Mouse (Mus musculus) heart, postnatal 0 days (tissue): ENCODE measurements around the gene Zdhhc16. TPM values are rescaled to one million over a fixed set of nuclear protein-coding genes. Genes with fewer than 3 reads are reported as not detected.

Experiments
- ATAC-seq: fragments of 200-750 bp; cut with Nextera tagmentation; 2 replicates; pipeline ENCODE4 v1.8.0; 2017; ENCODE audit warnings: low read depth, moderate number of reproducible peaks, moderate library complexity; ENCODE audit not compliant: insufficient read depth
- DNase-seq: peaks from one replicate; pipeline ENCODE4 v3.0.0-alpha.2; 2016; ENCODE audit warnings: low spot score
- H3K27ac ChIP-seq: fragments of 300-500 bp; sonication (generic); 2 replicates; pipeline ENCODE4 v1.5.1; 2014; ENCODE audit warnings: low read depth, mild to moderate bottlenecking
- H3K27me3 ChIP-seq: fragments of 300-500 bp; sonication (generic); 2 replicates; pipeline ENCODE4 v1.6.1; 2014; ENCODE audit warnings: low read length, mixed read lengths; ENCODE audit not compliant: control insufficient read depth, insufficient read depth
- H3K36me3 ChIP-seq: fragments of 300-500 bp; sonication (generic); replicated peaks from 2 replicates; pipeline ENCODE4 v1.6.1; 2014; ENCODE audit warnings: low read length, mixed read lengths; ENCODE audit not compliant: control insufficient read depth, insufficient read depth
- H3K4me1 ChIP-seq: fragments of 300-500 bp; sonication (generic); 2 replicates; pipeline ENCODE4 v1.6.1; 2014; ENCODE audit warnings: antibody characterized with exemption; ENCODE audit not compliant: control insufficient read depth, insufficient read depth
- H3K4me2 ChIP-seq: fragments of 300-500 bp; sonication (generic); 2 replicates; pipeline ENCODE4 v1.6.1; 2014; ENCODE audit warnings: low read depth, mild to moderate bottlenecking, low read length, moderate library complexity
- H3K4me3 ChIP-seq: fragments of 300-500 bp; sonication (generic); 2 replicates; pipeline ENCODE4 v1.5.1; 2014; ENCODE audit warnings: low read depth, low read length
- H3K9ac ChIP-seq: fragments of 300-500 bp; sonication (generic); replicated peaks from 2 replicates; pipeline ENCODE4 v1.6.1; 2014; ENCODE audit warnings: low read depth, low read length, mixed read lengths
- H3K9me3 ChIP-seq: fragments of 300-500 bp; sonication (generic); replicated peaks from 2 replicates; pipeline ENCODE4 v1.6.1; 2016; ENCODE audit warnings: low read length; ENCODE audit not compliant: control insufficient read depth
- CTCF ChIP-seq: IDR thresholded peaks from 2 replicates; pipeline ENCODE4 v1.5.1; 2016; ENCODE audit warnings: antibody characterized with exemption, control low read depth, low read depth
- EP300 ChIP-seq: IDR thresholded peaks from 2 replicates; pipeline ENCODE4 v1.6.1; 2016; ENCODE audit warnings: antibody characterized with exemption, low read depth
- WGBS: fragments of 180-500 bp; shearing (Covaris S2); extraction: QIAGEN DNeasy Blood & Tissue Kit; methylation state at CpG from one replicate; pipeline ENCODE4 v1.1.7; 2014; 5-methylcytosine and 5-hydroxymethylcytosine counted together
- polyA plus RNA-seq: library from polyadenylated mRNA; unstranded; fragments of >200 nt; fragmentation: Nextera tagmentation; extraction: Ambion mirVana; gene quantifications from 2 replicates; pipeline ENCODE4 v1.2.1, GENCODE M21; 2015
- total RNA-seq: library from RNA; depleted of rRNA; stranded (reverse); fragments of >200 nt; gene quantifications from 2 replicates; pipeline ENCODE4 v1.2.3, GENCODE M21; 2014; ENCODE audit warnings: low replicate concordance

The Zdhhc16 gene
- total and polyA plus RNA-seq, 2 experiments from 2014 or later = 38.3 to 44.3 TPM

DNA sequence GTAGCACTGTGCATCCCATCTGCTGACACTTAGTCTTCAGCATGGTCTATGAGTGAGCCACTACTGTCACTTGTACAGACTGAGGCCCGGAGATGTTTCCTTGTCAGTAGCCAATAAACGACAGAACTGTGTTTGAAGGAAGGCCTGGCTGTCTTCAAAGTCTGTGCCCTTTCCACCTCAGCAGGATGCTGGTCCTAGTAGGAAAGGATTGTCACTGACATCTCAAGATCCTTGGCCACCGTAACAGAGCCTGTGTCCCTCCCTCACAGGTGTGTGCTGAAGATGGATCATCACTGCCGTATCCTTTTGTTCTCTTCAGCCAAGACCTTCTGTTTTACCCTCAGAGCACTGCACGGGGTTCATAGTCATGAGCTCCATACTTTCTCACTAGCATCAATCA lies 5.3 kb downstream of the Zdhhc16 start:
- 80% methylated on average over 5 of the region's 5 CpGs for WGBS
- H3K4me2 ChIP-seq = no peak overlapping the region
- ATAC-seq = no peak
- H3K9ac ChIP-seq = no peak overlapping the region
- H3K4me3 ChIP-seq = no peak overlapping the region
- no peaks in the 10 kb centered on the region for H3K9me3 ChIP-seq
- H3K27ac ChIP-seq = no peak overlapping the region
- TF ChIP-seq CTCF (no peak), EP300 (no peak)
- peaks cover 48% of the 10 kb centered on the region for H3K36me3 ChIP-seq
- no peak for DNase-seq
- H3K27me3 ChIP-seq = no peaks in the 10 kb centered on the region
- H3K4me1 ChIP-seq = peaks cover 9% of the 10 kb centered on the region

DNA sequence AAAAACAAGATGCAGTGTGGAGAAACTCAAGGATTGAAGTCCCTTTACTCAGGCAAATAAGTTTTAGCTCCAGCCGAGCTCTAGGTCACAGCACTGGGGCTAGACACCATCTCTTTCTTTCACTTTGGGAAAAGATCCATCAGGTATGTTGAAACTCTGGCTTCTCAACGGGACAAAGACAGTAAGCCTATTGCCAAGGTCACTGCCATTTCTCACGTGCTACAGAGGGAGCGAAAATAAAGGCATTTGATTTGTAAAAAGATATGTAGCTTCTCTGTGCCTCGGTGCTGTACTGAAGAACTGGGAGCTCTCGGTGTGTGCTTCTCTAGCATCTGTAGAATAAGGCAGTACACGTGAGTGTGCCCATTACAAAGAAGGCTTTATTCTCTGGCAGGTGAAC lies 10.6 kb downstream of the Zdhhc16 start:
- 83% methylated on average over 7 of the region's 7 CpGs for WGBS
- no peak overlapping the region for H3K4me2 ChIP-seq
- H3K9me3 ChIP-seq = no peaks in the 10 kb centered on the region
- H3K9ac ChIP-seq = no peak overlapping the region
- ATAC-seq (no peak), DNase-seq (no peak)
- no peak overlapping the region for H3K4me3 ChIP-seq
- no peaks in the 10 kb centered on the region for H3K27me3 ChIP-seq
- H3K27ac ChIP-seq = no peak overlapping the region
- H3K36me3 ChIP-seq = peaks cover 87% of the 10 kb centered on the region
- TF ChIP-seq CTCF (no peak), EP300 (no peak)
- H3K4me1 ChIP-seq = no peaks in the 10 kb centered on the region

DNA sequence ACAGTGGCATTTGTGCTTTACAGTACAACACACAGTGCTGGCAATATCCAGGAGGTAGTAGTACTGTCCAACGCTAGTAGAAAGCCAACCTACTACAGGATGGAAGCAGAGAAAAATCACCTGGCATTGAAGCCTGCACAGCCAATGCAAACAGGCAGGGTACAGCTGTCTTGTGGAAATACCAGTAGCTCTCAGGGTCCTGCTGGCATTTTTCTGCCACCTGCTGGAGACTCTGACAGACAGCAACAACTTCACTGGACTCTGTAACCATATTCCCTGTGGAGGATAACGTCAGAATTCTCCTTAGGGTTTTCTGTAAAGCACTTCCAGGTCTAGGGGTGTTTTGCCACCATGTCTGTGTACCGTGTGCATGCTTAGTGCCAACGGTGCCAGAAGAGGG lies 19.0 kb downstream of the Zdhhc16 start:
- Histone ChIP-seq H3K9ac (no peak overlapping the region), H3K4me3 (no peak overlapping the region), H3K27ac (no peak overlapping the region), H3K4me2 (no peak overlapping the region), H3K27me3 (no peaks in the 10 kb centered on the region), H3K4me1 (no peaks in the 10 kb centered on the region), H3K36me3 (peaks cover 95% of the 10 kb centered on the region), H3K9me3 (no peaks in the 10 kb centered on the region)
- WGBS = 69% methylated on average over 4 of the region's 4 CpGs
- peak; percentile 7 for DNase-seq
- TF ChIP-seq CTCF = peak; percentile 49
- no peak for TF ChIP-seq EP300
- no peak; the same call in 1 of the 2 replicates for ATAC-seq

DNA sequence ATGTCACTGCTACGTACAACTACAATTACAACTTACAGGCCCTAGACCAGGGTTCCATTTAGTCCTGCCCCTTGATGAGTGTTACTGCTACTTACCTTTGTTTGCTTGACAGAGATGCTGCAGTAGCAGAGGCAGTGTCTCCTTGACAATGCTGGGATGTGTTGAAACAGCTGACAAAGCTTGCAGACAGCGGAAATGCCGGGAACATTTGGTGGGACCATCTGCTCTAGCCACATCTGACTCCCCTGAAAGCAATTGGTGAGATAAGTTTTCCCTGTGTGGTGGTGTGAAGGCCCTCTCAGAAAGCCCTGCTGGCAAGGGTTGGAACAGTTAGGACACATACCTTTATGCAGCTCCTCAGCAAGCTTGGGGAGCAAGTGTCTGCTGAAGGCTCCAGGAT lies 20.3 kb downstream of the Zdhhc16 start:
- Histone ChIP-seq H3K27me3 (no peaks in the 10 kb centered on the region), H3K36me3 (peaks cover 94% of the 10 kb centered on the region), H3K9me3 (no peaks in the 10 kb centered on the region), H3K4me3 (no peak overlapping the region), H3K4me2 (no peak overlapping the region), H3K9ac (no peak overlapping the region), H3K27ac (no peak overlapping the region), H3K4me1 (no peaks in the 10 kb centered on the region)
- no peak for TF ChIP-seq EP300
- no peak for TF ChIP-seq CTCF
- ATAC-seq (no peak), DNase-seq (no peak)
- WGBS = 91% methylated on average over 3 of the region's 3 CpGs

DNA sequence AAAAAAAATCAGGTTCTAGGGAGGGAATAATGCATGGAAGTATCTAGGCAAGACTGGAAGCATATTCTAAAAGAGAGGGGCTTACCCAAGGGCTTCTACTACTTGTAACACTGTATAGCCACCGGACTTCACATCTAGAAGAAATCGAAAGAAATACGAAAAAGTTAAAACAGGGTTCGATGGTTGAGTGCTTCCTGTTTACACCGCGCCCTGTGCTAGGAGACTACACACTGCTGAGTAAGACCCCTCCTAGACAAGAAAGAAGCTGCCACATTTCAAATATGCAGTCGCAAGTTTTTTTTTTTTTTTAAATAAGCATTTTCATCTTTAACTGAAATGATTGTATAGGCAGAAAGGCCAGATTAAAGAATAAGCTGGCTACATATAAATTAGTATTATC lies 36.3 kb downstream of the Zdhhc16 start:
- Histone ChIP-seq H3K27ac (no peak overlapping the region), H3K4me1 (no peaks in the 10 kb centered on the region; the same call in 1 of the 2 replicates), H3K4me2 (no peak overlapping the region), H3K9me3 (no peaks in the 10 kb centered on the region), H3K36me3 (peaks cover 47% of the 10 kb centered on the region), H3K9ac (no peak overlapping the region), H3K27me3 (no peaks in the 10 kb centered on the region), H3K4me3 (no peak overlapping the region)
- TF ChIP-seq CTCF (no peak), EP300 (no peak)
- DNase-seq = no peak
- 97% methylated on average over 7 of the region's 7 CpGs for WGBS
- ATAC-seq = no peak

DNA sequence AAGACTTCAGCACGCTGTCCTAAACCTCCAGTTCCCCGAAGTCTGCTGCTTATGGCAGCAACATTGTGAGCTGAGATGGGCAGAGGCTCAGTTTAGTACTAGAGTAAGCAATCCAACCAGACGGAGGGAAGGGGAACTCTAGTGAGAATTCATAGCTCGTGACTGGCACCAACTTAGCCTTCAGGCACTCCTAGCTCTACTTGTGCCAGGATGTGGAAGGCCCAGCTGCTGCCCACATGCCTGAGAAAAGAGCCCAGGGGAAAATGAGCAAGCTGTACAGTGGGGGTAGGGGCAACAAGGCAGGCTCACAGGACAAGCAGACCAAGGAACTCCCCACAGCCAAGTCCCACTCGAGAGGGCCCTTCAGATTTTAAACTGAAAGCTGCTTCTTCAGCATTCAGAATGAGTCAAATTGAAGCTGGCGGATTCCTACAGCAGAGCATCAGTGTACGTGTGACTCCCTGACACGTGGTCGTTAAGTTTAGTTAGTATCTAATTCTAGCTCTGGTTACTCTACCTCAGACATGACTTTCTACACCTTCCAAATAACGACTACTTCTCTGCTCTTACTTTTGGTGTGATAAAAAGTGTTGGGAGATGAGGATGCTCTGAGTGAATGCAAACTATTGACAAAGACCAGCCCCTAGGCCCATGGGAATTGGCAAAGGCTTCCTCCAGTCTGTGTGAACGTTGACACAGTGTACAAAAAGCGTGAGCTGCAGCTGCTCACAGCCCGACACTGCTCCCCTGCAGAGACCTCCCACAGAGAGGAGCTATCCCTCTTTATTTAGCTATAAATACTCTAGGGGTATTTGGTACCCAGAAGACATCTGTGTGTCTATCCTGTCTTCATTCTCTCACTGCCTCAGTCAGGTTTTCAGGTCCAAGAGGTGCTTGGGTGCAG lies 40.9 kb downstream of the Zdhhc16 start:
- Histone ChIP-seq H3K9me3 (no peaks in the 10 kb centered on the region), H3K4me3 (no peak overlapping the region), H3K36me3 (peaks cover 5% of the 10 kb centered on the region), H3K4me1 (no peaks in the 10 kb centered on the region; the same call in 1 of the 2 replicates), H3K9ac (no peak overlapping the region), H3K27ac (no peak overlapping the region), H3K4me2 (no peak overlapping the region), H3K27me3 (no peaks in the 10 kb centered on the region)
- ATAC-seq = no peak
- TF ChIP-seq EP300 = no peak
- TF ChIP-seq CTCF = no peak
- WGBS = 64% methylated on average over 13 of the region's 13 CpGs
- no peak for DNase-seq
